Comparison of ENCODE assay signal across 19 mouse cellular contexts in the genomic region with DNA sequence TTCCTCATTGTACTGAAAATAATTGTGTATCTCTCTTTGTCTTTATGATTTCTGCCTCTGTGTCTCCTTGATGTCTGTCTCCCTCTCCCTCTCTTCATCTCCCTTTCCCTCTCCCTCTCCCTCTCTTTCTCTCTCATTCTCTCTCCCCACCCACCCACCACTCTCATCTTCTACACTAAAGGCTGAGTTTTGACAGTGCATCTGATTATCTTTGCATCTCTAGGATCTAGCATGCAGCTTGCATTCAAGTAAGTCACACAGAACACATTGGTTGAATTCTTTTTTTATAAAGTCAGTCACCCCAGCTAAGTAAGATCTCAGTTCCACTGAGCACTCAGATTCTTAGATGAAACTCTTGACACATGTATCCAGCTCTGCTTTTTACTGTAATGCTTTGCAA.
"Had no signal": no experiment of that assay in that cellular context is flagged by ENCODE, and none has a peak within 500 bp of the region (broad histone marks: within the 10 kb centered on the region; RNA-seq: fewer than 3 reads in every experiment).

No protein-coding gene starts in this region.

- ATAC-seq: midbrain, embryonic 16.5 days had no signal

- H3K27ac ChIP-seq: midbrain, embryonic 10.5 days; midbrain, embryonic 12.5 days; neural tube, embryonic 13.5 days; neural tube, embryonic 15.5 days had no signal

- H3K4me3 ChIP-seq: midbrain, embryonic 10.5 days; midbrain, embryonic 12.5 days; myocyte; neural tube, embryonic 13.5 days; neural tube, embryonic 15.5 days had no signal

- DNase-seq: lung, adult 18-20 months; lung, embryonic 14.5 days; lung, postnatal 10 days; lung, postnatal 4 days; midbrain, embryonic 14.5 days; retina, postnatal 1 day; right cerebral cortex, adult 18-20 months; right cerebral cortex, postnatal 25 days; right cerebral cortex, postnatal 4 days; spleen, adult 18-20 months; thymus, adult 18-20 months; thymus, postnatal 14 days; thymus, postnatal 36 days had no signal
